Mouse (Mus musculus) B cell, adult 2 months (primary cell): ENCODE results near the gene Ccdc34.
"Not testable (repeated sequence)": the region's sequence is repeated elsewhere in the genome, so short reads cannot be mapped to it uniquely, and the experiment has no call there.

ENCODE experiments used
- DNase-seq, 2 experiments: peaks; one replicate each; pipeline ENCODE4 v3.0.0; 2022

The Ccdc34 gene

GRCm38 (mm10) chr2:110082975-110083374, 65.4 kb downstream of the Ccdc34 start:
- DNase-seq: no peak

- DNase-seq: no peak
Observed at GRCm38 (mm10) chr2:110085701-110086143, 68.1 kb downstream of the Ccdc34 start.

DNA sequence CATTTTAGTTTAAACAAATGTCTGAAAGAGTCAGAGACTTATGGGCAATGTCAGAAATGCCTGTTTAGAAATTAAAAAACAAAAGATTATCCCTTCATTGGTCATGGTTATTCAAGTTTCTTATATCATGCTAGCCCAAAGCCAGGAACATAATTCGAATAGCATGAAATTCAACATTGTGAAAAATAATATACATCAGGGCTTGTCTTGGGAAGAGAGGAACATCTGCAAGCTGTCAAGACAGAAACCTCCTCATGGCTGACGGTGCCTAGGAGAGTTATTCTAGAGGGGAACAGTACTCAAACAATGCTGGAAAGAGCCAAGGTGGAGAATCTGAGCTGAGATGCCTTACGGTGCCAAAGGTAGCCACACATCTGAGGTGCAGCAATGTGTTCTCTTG, 96.5 kb downstream of the Ccdc34 start:
- no peak for DNase-seq

DNA sequence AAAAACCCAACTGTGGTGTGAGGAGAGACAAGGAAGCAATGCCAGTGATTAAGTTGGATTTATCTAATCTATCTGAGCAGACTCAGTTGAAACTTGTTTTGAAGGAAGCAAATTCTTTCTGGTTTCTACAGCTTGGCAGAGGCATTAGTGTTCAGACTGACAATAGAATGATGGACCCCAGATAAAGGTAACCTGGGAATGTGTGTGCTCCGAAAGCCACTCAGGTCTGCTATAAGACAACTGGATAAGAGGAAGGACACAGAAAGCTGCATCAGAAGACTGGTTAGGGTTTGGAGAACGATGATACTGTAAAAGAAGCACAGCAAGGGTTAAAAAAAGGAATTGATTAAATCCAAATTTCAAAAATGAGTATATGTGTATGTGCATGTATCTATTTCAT, 111.8 kb downstream of the Ccdc34 start:
- no peak for DNase-seq

DNA sequence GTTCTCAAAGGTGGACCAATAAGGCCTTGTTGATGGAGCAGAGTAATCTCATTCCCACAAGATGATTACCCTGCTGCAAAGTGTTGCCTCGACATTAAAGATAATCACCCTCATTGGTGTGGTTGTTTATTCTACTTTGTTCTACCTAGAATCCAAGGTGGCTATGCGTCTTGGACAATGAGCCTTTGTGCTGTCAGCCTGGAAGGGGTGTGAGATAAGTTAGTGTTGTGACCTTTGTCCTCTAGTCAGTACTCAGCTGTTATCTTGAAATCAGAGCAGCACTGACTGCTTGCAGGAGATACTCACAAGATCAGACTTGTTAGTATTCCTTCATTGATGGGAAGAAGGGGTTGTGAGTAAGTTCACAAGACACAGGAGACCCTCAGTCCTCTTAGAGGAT, 114.0 kb downstream of the Ccdc34 start:
- no peak for DNase-seq

GRCm38 (mm10) chr2:110133356-110134115, 115.9 kb downstream of the Ccdc34 start:
- no peak for DNase-seq

- DNase-seq: no peak
Observed at GRCm38 (mm10) chr2:110134765-110135594, 117.4 kb downstream of the Ccdc34 start.

DNA sequence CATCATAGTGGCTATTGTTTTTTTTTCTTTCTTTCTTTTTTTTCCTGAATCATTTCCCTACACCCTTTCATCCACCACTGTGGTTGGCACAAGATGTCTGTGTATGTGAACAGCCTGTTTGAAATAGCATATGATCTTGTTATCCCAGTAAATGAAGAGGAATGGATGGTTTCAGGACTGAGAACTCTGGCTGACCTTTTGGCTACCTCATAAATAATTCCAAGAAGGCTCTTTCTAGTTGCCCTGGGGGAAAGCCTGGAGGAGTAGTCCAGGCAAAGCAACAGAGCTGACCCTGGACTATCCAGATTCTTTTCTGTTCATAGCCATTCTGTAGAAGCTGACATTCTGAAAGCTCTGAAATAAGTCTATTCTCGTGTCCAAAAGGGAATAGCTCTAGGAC, 119.7 kb downstream of the Ccdc34 start:
- DNase-seq: no peak

DNA sequence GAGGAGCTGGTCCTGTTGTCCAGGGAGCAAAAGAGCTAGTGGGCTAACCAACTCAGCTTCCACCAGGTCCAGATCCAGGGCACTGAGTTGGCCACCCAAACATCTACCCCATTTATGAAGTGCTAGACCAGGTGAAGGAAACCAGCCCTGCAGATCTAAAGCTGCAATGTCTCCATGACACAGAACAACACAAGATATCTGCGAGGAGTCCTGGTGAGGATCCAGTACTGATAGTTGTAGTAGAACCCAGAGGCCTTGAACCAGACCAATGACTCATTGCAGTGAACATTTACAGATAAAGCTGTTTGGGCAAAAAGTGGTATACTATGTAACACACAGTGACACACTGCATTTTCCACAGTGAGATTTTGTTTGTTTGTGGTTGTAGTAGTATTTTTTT, 120.5 kb downstream of the Ccdc34 start:
- no peak for DNase-seq

DNA sequence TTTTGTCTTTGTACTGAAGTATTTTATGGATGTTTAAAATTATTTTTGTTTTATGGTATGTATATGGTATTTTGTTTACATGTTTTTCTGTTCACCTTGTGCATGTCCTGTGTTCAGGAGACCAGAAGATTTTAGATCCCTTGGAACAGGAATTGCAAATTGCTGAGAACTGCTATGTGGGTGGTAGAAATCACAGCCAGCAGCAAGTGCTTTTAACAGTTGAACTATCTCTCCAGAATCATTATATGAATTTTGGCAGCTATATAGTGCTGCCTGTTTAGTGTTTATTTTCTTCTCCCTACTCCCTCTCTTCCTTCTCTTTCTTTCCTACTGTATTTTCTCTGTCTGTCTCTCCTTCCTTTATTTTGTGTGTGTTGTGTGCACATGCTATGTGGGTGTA, 130.4 kb downstream of the Ccdc34 start:
- not testable (repeated sequence) for DNase-seq

- DNase-seq: no peak
Observed at GRCm38 (mm10) chr2:110149246-110149645, 131.6 kb downstream of the Ccdc34 start.

GRCm38 (mm10) chr2:110156321-110156720, 138.7 kb downstream of the Ccdc34 start:
- DNase-seq: no peak

GRCm38 (mm10) chr2:110165003-110165402, 147.4 kb downstream of the Ccdc34 start:
- no peak for DNase-seq

GRCm38 (mm10) chr2:110167694-110168093, 150.1 kb downstream of the Ccdc34 start:
- DNase-seq: no peak

DNA sequence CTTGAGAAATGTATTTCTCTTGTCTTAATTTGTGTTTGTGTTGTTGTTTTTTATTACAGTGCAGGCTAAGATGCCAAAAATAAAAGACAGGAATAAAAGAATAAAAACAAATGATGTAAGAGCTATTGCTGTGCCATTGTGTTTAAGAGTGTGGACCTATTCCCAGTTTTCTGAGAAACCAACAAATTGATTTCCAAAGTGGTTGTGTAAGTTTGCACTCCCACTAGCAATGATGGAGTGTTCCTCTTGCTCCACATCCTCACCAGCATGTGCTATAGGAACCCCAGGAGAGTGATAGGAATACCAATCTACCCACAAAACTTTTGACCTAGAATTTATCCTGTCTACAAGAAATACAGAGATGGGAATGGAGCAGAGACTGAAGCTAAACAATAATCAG, 150.7 kb downstream of the Ccdc34 start:
- no peak for DNase-seq

- DNase-seq: no peak
Observed at GRCm38 (mm10) chr2:110172456-110172855, 154.8 kb downstream of the Ccdc34 start.

GRCm38 (mm10) chr2:110173818-110174247, 156.2 kb downstream of the Ccdc34 start:
- no peak for DNase-seq

GRCm38 (mm10) chr2:110176761-110177400, 159.3 kb downstream of the Ccdc34 start:
- no peak for DNase-seq

- DNase-seq: no peak
Observed at GRCm38 (mm10) chr2:110177406-110177805, 159.8 kb downstream of the Ccdc34 start.

DNA sequence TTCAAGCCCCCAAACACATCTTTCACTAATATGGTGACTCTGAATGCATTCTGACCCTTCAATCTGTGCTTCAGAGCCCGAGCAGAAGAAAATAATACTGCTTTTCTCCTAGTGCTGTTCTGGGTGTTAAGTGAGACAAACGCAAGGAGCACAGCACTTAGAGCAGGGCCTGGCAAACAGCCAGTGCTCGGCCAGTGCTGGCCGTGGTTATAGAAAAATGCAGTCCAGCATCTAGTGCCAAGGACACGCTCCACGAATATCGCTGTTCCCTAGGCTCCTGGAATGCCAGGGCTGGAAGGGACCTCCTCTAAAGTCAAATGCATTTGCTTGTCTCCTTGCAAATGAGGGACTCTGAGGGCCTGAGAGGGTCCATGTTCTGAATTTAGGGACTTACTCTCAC, 160.3 kb downstream of the Ccdc34 start:
- DNase-seq: no peak

GRCm38 (mm10) chr2:110179669-110180315, 162.2 kb downstream of the Ccdc34 start:
- no peak for DNase-seq

- DNase-seq: no peak
Observed at GRCm38 (mm10) chr2:110180316-110180670, 162.7 kb downstream of the Ccdc34 start.

GRCm38 (mm10) chr2:110181666-110182065, 164.0 kb downstream of the Ccdc34 start:
- DNase-seq: no peak
